Comparison of ENCODE assay signal across 7 mouse cellular contexts in genomic region chr2:36135887-36136286, GRCm38 (mm10). TPM values are rescaled to one million over a fixed set of nuclear protein-coding genes. Genes with fewer than 3 reads are reported as not detected.
DNase-seq lines count a peak whose midpoint lies in the region; ATAC-seq and TF ChIP-seq lines count a peak whose summit lies in the region.

No protein-coding gene starts in this region.

- peak overlapping the region; percentile 88 for H3K9ac ChIP-seq in forebrain, embryonic 11.5 days (ENCODE audit: low read length)
- peak overlapping the region; percentile 85 for H3K9ac ChIP-seq in limb, embryonic 14.5 days (ENCODE audit: low read depth, low read length, severe bottlenecking)
- peak overlapping the region; percentile 73 for H3K9ac ChIP-seq in stomach, postnatal 0 days (ENCODE audit: low read length)

- 2% methylated on average over 4 of the region's 4 CpGs for WGBS in spleen, adult 2 months
- under 1% methylated on average over 4 of the region's 4 CpGs for WGBS in forebrain, embryonic 11.5 days
- WGBS in limb, embryonic 14.5 days, result 0% methylated on average over 4 of the region's 4 CpGs
- WGBS in stomach, postnatal 0 days, result under 1% methylated on average over 4 of the region's 4 CpGs

- H3K36me3 ChIP-seq in spleen, adult 2 months (ENCODE audit: control insufficient read depth, insufficient read depth, low read length), result peaks cover 13% of the 10 kb centered on the region
- H3K36me3 ChIP-seq in forebrain, embryonic 11.5 days (ENCODE audit: control insufficient read depth, insufficient read depth, low read length), result no peaks in the 10 kb centered on the region; the same call in 1 of the 2 replicates
- H3K36me3 ChIP-seq in limb, embryonic 14.5 days (ENCODE audit: control insufficient read depth, insufficient read depth, low read length), result peaks cover 35% of the 10 kb centered on the region
- 0 out of 2 replicates have a peak, but pooled peaks cover 9% of the 10 kb centered on the region for H3K36me3 ChIP-seq in stomach, postnatal 0 days (ENCODE audit: control insufficient read depth, insufficient read depth, low read length)

- TF ChIP-seq EP300 in stomach, postnatal 0 days (optimal IDR thresholded peaks at IDR 0.05), result no peak

- H3K27ac ChIP-seq in spleen, adult 2 months (ENCODE audit: insufficient read depth, low read length), result peak overlapping the region; percentile 92
- no peak overlapping the region for H3K27ac ChIP-seq in forebrain, embryonic 11.5 days (ENCODE audit: low read depth, low read length)
- peak overlapping the region; percentile 88 for H3K27ac ChIP-seq in limb, embryonic 14.5 days (replicated peaks; ENCODE audit: low read depth, low read length)
- H3K27ac ChIP-seq in stomach, postnatal 0 days (replicated peaks), result peak overlapping the region; percentile 87

- no peaks in the 10 kb centered on the region for H3K9me3 ChIP-seq in forebrain, embryonic 11.5 days (ENCODE audit: control insufficient read depth, low read length)
- no peaks in the 10 kb centered on the region for H3K9me3 ChIP-seq in limb, embryonic 14.5 days (ENCODE audit: control insufficient read depth, low read length)
- H3K9me3 ChIP-seq in stomach, postnatal 0 days (ENCODE audit: control insufficient read depth, low read length), result no peaks in the 10 kb centered on the region

- DNase-seq in spleen, adult 2 months (ENCODE audit: low read depth in 1 of 2, low spot score in 2 of 2), result no peak
- DNase-seq in spleen, adult 12 weeks (ENCODE audit: low spot score), result no peak
- DNase-seq in forebrain, embryonic 11.5 days (ENCODE audit: low spot score), result no peak
- DNase-seq in limb, embryonic 14.5 days (ENCODE audit: low spot score), result no peak
- DNase-seq in stomach, postnatal 0 days (ENCODE audit: low spot score), result no peak
- no peak for DNase-seq in spleen, postnatal 36 days (ENCODE audit: low spot score in 2 of 2)

- H3K27me3 ChIP-seq in spleen, adult 2 months (ENCODE audit: control insufficient read depth, insufficient read depth, low read length), result no peaks in the 10 kb centered on the region
- H3K27me3 ChIP-seq in forebrain, embryonic 11.5 days (ENCODE audit: control insufficient read depth, insufficient read depth, low read length), result no peaks in the 10 kb centered on the region
- H3K27me3 ChIP-seq in limb, embryonic 14.5 days (ENCODE audit: control insufficient read depth, insufficient read depth, low read length), result no peaks in the 10 kb centered on the region
- H3K27me3 ChIP-seq in stomach, postnatal 0 days (ENCODE audit: control insufficient read depth, insufficient read depth, low read length), result no peaks in the 10 kb centered on the region

- peak overlapping the region; percentile 77 for H3K4me3 ChIP-seq in spleen, adult 2 months (ENCODE audit: extremely low read depth, insufficient read depth, insufficient read length)
- peak overlapping the region; percentile 79 for H3K4me3 ChIP-seq in forebrain, embryonic 11.5 days (ENCODE audit: low read depth, low read length)
- H3K4me3 ChIP-seq in limb, embryonic 14.5 days (replicated peaks; ENCODE audit: low read length), result peak overlapping the region; percentile 83
- peak overlapping the region; percentile 65 for H3K4me3 ChIP-seq in stomach, postnatal 0 days (ENCODE audit: low read depth, low read length)

- TF ChIP-seq CTCF in spleen, adult 2 months (IDR thresholded peaks at IDR 0.05; ENCODE audit: extremely low read depth, insufficient read depth, insufficient read length, insufficient replicate concordance), result no peak
- no peak for TF ChIP-seq CTCF in stomach, postnatal 0 days (IDR thresholded peaks at IDR 0.05; ENCODE audit: low read depth)

- H3K4me2 ChIP-seq in forebrain, embryonic 11.5 days (ENCODE audit: low read depth, low read length, severe bottlenecking), result peak overlapping the region; percentile 77
- peak overlapping the region; percentile 70 for H3K4me2 ChIP-seq in limb, embryonic 14.5 days (replicated peaks; ENCODE audit: low read depth, low read length, severe bottlenecking)
- peak overlapping the region; percentile 74 for H3K4me2 ChIP-seq in stomach, postnatal 0 days (replicated peaks; ENCODE audit: low read depth)

- no peaks in the 10 kb centered on the region; the same call in 1 of the 2 replicates for H3K4me1 ChIP-seq in spleen, adult 2 months (ENCODE audit: control insufficient read depth, insufficient read depth, insufficient read length)
- peaks cover 4% of the 10 kb centered on the region; the same call in 1 of the 2 replicates for H3K4me1 ChIP-seq in forebrain, embryonic 11.5 days (replicated peaks; ENCODE audit: control insufficient read depth, insufficient read depth, low read length)
- H3K4me1 ChIP-seq in limb, embryonic 14.5 days (ENCODE audit: control insufficient read depth, insufficient read depth, low read length), result peaks cover 9% of the 10 kb centered on the region
- H3K4me1 ChIP-seq in stomach, postnatal 0 days (replicated peaks; ENCODE audit: control insufficient read depth, insufficient read depth), result peaks cover 3% of the 10 kb centered on the region; the same call in 1 of the 2 replicates

- no peak for ATAC-seq in forebrain, embryonic 11.5 days (replicated peaks; ENCODE audit: low FRiP score)
- ATAC-seq in limb, embryonic 14.5 days (ENCODE audit: low FRiP score, low read depth), result no peak
- ATAC-seq in stomach, postnatal 0 days (ENCODE audit: low FRiP score, low TSS enrichment), result no peak
- ATAC-seq in monocyte, adult 5-6 weeks (replicated peaks; ENCODE audit: insufficient number of reproducible peaks, low FRiP score, low TSS enrichment, poor library complexity, severe bottlenecking), result no peak

- TF ChIP-seq POLR2A in spleen, adult 2 months (IDR thresholded peaks at IDR 0.05; ENCODE audit: low read depth, low read length), result no peak
- no peak for TF ChIP-seq POLR2A in limb, embryonic 14.5 days (IDR thresholded peaks at IDR 0.05; ENCODE audit: borderline replicate concordance, extremely low read depth, insufficient read depth, insufficient read length)

RNA-seq across cellular contexts. Expression of gene Mrrf, which starts 0.3 kb away (rescaled TPM):
- polyA plus RNA-seq in spleen, adult 2 months (2012; rRNA removed), result 13.4 and 14.2 TPM in 2 replicates
- 23.2 and 28.2 TPM in 2 replicates for polyA plus RNA-seq in forebrain, embryonic 11.5 days (2014; fragmentation: Nextera tagmentation; extraction: Ambion mirVana)
- 21.1 and 31.0 TPM in 2 replicates for polyA plus RNA-seq in limb, embryonic 14.5 days (2012; rRNA removed)
- 30.4 and 33.0 TPM in 2 replicates for polyA plus RNA-seq in limb, embryonic 14.5 days (2014; fragmentation: Nextera tagmentation; extraction: Ambion mirVana)
- polyA plus RNA-seq in stomach, postnatal 0 days (2015; fragmentation: Nextera tagmentation; extraction: Ambion mirVana), result 19.2 and 21.0 TPM in 2 replicates
- 10.9 to 28.0 TPM (median 13.3 TPM) in 3 replicates for total RNA-seq in monocyte, adult 5-6 weeks (2017)

RNA-seq across cellular contexts. Expression of gene Rbm18, which starts 0.7 kb away (rescaled TPM):
- 5.5 and 6.1 TPM in 2 replicates for polyA plus RNA-seq in spleen, adult 2 months (2012; rRNA removed)
- 98.2 and 100 TPM in 2 replicates for polyA plus RNA-seq in forebrain, embryonic 11.5 days (2014; fragmentation: Nextera tagmentation; extraction: Ambion mirVana)
- polyA plus RNA-seq in limb, embryonic 14.5 days (2012; rRNA removed), result 41.8 and 46.7 TPM in 2 replicates
- 69.7 and 77.5 TPM in 2 replicates for polyA plus RNA-seq in limb, embryonic 14.5 days (2014; fragmentation: Nextera tagmentation; extraction: Ambion mirVana)
- polyA plus RNA-seq in stomach, postnatal 0 days (2015; fragmentation: Nextera tagmentation; extraction: Ambion mirVana), result 33.7 and 34.0 TPM in 2 replicates
- total RNA-seq in monocyte, adult 5-6 weeks (2017), result 28.6 to 44.3 TPM (median 34.6 TPM) in 3 replicates

RNA-seq across cellular contexts. Expression of gene Lhx6, which starts 30.7 kb away (rescaled TPM):
- 0.71 and 0.79 TPM in 2 replicates for polyA plus RNA-seq in spleen, adult 2 months (2012; rRNA removed)
- 10.6 and 19.0 TPM in 2 replicates for polyA plus RNA-seq in forebrain, embryonic 11.5 days (2014; fragmentation: Nextera tagmentation; extraction: Ambion mirVana)
- 2.0 and 2.2 TPM in 2 replicates for polyA plus RNA-seq in limb, embryonic 14.5 days (2012; rRNA removed)
- 1.2 and 1.3 TPM in 2 replicates for polyA plus RNA-seq in limb, embryonic 14.5 days (2014; fragmentation: Nextera tagmentation; extraction: Ambion mirVana)
- 0.41 and 0.79 TPM in 2 replicates for polyA plus RNA-seq in stomach, postnatal 0 days (2015; fragmentation: Nextera tagmentation; extraction: Ambion mirVana)
- total RNA-seq in monocyte, adult 5-6 weeks (2017), result not detected in 3 replicates
